Mouse (Mus musculus): ENCODE data around the gene Iqsec2. TPM values are rescaled to one million over a fixed set of nuclear protein-coding genes. Genes with fewer than 3 reads are reported as not detected.

Gene Iqsec2
- total and polyA plus RNA-seq, 2 experiments from 2014 or later: 7.5 to 23.2 TPM

DNA sequence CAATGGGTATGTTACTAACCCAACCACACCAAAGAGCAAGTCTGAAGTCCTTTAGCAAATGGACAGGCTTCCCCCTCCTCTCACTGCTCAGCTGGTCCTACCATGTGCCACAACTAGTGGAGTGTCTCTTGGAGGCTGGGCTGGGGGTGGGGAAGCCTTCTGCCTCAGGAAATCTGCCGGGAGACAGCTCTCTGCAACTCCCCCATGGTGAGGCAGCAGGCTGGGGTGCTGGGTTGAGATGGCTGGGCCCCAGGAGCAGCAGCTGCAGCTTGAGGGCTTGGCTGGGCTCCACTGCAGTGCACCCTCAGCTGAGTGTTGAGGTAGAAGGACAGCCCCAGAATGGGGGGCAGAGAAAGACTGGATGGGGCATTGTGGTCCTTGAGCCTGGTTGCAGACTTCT is 2.1 kb downstream of the Iqsec2 start:
- no peak for TF ChIP-seq CTCF (IDR thresholded peaks at IDR 0.05; ENCODE audit: low read depth)
- Histone ChIP-seq H3K27me3 (ENCODE audit: insufficient read depth, low read length) (no peaks in the 10 kb centered on the region), H3K27ac (ENCODE audit: low read depth, low read length) (no peak overlapping the region), H3K4me2 (ENCODE audit: low read depth) (peak overlapping the region; percentile 65), H3K9me3 (ENCODE audit: low read length) (no peaks in the 10 kb centered on the region), H3K4me1 (ENCODE audit: insufficient read depth) (no peaks in the 10 kb centered on the region), H3K36me3 (ENCODE audit: insufficient read depth) (no peaks in the 10 kb centered on the region), H3K4me3 (ENCODE audit: low read depth, low read length) (peak overlapping the region; percentile 59), H3K9ac (peak overlapping the region; percentile 25)
- 35% methylated on average over 1 of the region's 1 CpGs for WGBS
- DNase-seq: peak; percentile 8
- peak; percentile 32 for ATAC-seq

DNA sequence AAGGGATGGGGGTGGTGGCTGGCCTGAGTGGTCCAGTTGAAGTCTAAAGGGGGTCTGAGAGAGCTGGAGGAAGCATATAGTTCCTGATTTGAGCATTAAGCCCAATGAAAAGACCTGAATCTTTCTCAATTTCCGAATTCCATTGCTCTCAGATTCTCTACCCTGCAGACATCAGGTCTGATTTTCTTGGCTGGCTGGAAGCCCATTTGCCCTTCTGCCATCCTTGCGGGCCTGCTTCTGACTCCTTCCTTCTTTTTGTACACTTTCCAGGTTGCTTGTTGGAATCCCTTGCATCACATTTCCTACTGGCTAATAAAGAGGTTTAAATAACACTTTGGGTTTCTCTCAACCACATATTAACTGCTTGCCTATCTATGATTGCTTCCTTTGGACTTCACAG is 2.6 kb downstream of the Iqsec2 start:
- no peak for ATAC-seq
- Histone ChIP-seq H3K9ac (no peak overlapping the region; the same call in 1 of the 2 replicates), H3K4me3 (ENCODE audit: low read depth, low read length) (no peak overlapping the region), H3K27ac (ENCODE audit: low read depth, low read length) (no peak overlapping the region), H3K4me1 (ENCODE audit: insufficient read depth) (no peaks in the 10 kb centered on the region), H3K27me3 (ENCODE audit: insufficient read depth, low read length) (no peaks in the 10 kb centered on the region), H3K4me2 (ENCODE audit: low read depth) (peak overlapping the region; percentile 65), H3K36me3 (ENCODE audit: insufficient read depth) (no peaks in the 10 kb centered on the region), H3K9me3 (ENCODE audit: low read length) (no peaks in the 10 kb centered on the region)
- TF ChIP-seq CTCF (IDR thresholded peaks at IDR 0.05; ENCODE audit: low read depth): no peak
- whole genome bisulfite sequencing: 64% methylated on average over 2 of the region's 2 CpGs
- DNase-seq: no peak

DNA sequence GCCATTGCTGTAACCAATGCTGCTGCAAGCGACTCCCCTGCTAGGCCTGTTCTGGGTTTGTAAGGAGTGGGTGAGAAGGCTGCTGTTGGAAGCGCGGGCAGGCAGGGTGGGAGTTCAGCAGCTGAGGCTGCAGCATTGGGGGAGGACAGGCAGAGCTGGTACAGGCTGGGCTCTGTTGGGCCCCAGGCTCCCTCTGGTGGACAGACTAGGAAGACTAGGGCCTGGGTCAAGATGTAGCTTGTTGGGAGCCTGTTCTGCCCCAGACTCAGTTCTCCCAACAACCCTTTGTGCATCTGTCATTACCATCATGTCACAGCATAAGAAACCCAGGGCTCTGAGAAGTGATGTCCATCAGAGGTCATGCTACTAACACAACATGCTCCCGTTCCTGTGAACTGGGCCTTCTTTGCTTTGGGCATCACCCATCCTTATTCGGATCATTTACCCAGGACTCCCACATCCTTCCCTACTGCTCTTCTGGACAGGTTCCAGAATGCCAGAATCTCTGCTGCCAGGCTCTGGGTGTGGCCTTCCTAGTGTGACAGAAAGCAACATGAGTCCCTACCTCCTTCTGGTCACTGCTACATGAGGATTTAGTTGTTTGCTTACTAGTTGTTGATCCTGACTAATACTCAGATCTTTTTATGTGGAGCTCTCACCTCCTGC is 3.5 kb downstream of the Iqsec2 start:
- peak; percentile 77 for ATAC-seq
- Histone ChIP-seq H3K4me3 (ENCODE audit: low read depth, low read length) (peak overlapping the region; percentile 11), H3K9me3 (ENCODE audit: low read length) (no peaks in the 10 kb centered on the region), H3K4me1 (ENCODE audit: insufficient read depth) (no peaks in the 10 kb centered on the region), H3K36me3 (ENCODE audit: insufficient read depth) (no peaks in the 10 kb centered on the region), H3K4me2 (ENCODE audit: low read depth) (peak overlapping the region; percentile 65), H3K27ac (ENCODE audit: low read depth, low read length) (no peak overlapping the region), H3K9ac (no peak overlapping the region), H3K27me3 (ENCODE audit: insufficient read depth, low read length) (no peaks in the 10 kb centered on the region)
- TF ChIP-seq CTCF (IDR thresholded peaks at IDR 0.05; ENCODE audit: low read depth): peak; percentile 76
- DNase-seq: peak; percentile 57
- WGBS: 29% methylated on average over 5 of the region's 5 CpGs

DNA sequence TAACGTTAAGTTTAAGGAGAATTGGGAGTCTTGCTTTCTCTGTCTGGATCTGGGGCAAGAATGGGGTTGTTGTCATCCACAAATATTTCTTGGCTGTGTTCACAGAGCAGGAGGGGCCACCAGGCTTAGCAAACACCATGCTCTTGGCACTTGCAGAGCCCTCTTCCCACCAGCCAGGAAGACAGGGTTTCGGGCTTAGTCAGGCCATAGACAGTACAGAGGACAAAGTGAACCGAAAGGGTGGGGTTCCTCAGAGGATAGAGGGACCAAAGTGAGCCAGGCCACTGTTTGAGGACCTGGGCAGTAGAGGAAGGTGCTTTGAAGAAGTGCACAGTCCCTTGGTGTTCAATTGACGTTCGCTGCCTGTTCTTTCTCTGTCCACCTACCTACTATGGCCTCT is 4.6 kb downstream of the Iqsec2 start:
- no peak for DNase-seq
- ATAC-seq: no peak
- Histone ChIP-seq H3K4me1 (ENCODE audit: insufficient read depth) (no peaks in the 10 kb centered on the region), H3K4me2 (ENCODE audit: low read depth) (peak overlapping the region; percentile 65), H3K27ac (ENCODE audit: low read depth, low read length) (no peak overlapping the region), H3K36me3 (ENCODE audit: insufficient read depth) (no peaks in the 10 kb centered on the region), H3K9ac (no peak overlapping the region), H3K27me3 (ENCODE audit: insufficient read depth, low read length) (no peaks in the 10 kb centered on the region; the same call in 1 of the 2 replicates), H3K4me3 (ENCODE audit: low read depth, low read length) (no peak overlapping the region), H3K9me3 (ENCODE audit: low read length) (no peaks in the 10 kb centered on the region)
- TF ChIP-seq CTCF (IDR thresholded peaks at IDR 0.05; ENCODE audit: low read depth): no peak
- 74% methylated on average over 5 of the region's 5 CpGs for WGBS

DNA sequence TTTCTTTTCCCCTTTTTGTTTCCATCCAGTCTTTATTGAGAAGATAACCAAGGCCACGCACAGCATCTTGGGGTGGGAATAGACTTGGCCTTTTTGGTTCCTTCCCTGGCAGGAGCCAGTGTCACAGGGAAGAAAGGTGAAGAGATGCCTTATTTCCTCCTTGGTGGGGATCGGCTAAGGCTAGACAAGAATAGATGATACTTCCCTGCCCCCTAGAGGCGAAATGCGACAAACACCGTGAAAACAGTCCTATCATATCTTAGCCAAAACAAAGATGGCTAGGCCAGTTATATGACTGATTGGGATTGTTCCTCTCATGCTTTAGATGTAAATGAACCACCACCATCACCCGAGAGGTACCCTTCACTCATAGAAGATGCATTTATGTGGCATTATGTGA is 7.6 kb downstream of the Iqsec2 start:
- no peaks in the 10 kb centered on the region for H3K9me3 ChIP-seq (ENCODE audit: low read length)
- no peaks in the 10 kb centered on the region for H3K36me3 ChIP-seq (ENCODE audit: insufficient read depth)
- no peak overlapping the region for H3K4me2 ChIP-seq (ENCODE audit: low read depth)
- H3K4me3 ChIP-seq (ENCODE audit: low read depth, low read length): no peak overlapping the region
- WGBS: 10% methylated on average over 6 of the region's 6 CpGs
- no peak overlapping the region for H3K27ac ChIP-seq (ENCODE audit: low read depth, low read length)
- no peaks in the 10 kb centered on the region; the same call in 1 of the 2 replicates for H3K27me3 ChIP-seq (ENCODE audit: insufficient read depth, low read length)
- no peak overlapping the region for H3K9ac ChIP-seq
- peak; percentile 70 for DNase-seq
- no peaks in the 10 kb centered on the region for H3K4me1 ChIP-seq (ENCODE audit: insufficient read depth)
- peak; percentile 68; the same call in 1 of the 2 replicates for ATAC-seq
- peak; percentile 78 for TF ChIP-seq CTCF (IDR thresholded peaks at IDR 0.05; ENCODE audit: low read depth)

DNA sequence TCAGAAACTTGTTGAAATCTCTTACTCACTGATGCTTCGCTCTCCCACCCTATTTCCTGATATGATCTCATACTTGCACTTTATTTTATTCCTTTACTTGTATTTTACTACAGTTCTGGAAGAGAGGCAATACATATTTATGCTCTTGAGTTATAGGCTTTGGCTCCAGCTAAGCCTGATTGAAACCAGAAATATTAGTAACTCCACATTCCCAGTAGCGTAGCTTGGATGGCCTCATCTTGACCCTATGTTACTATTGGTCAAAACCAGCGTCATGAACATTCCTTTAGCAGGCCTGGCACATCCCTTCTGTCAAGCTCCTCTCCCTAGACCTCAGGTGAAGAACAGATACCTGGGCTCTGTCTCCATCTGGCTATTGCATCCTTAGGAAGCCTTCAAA is 14.2 kb downstream of the Iqsec2 start:
- Histone ChIP-seq H3K27ac (ENCODE audit: low read depth, low read length) (no peak overlapping the region), H3K4me1 (ENCODE audit: insufficient read depth) (no peaks in the 10 kb centered on the region), H3K9me3 (ENCODE audit: low read length) (no peaks in the 10 kb centered on the region), H3K4me3 (ENCODE audit: low read depth, low read length) (no peak overlapping the region), H3K27me3 (ENCODE audit: insufficient read depth, low read length) (no peaks in the 10 kb centered on the region; the same call in 1 of the 2 replicates), H3K9ac (no peak overlapping the region), H3K36me3 (ENCODE audit: insufficient read depth) (no peaks in the 10 kb centered on the region), H3K4me2 (ENCODE audit: low read depth) (no peak overlapping the region)
- ATAC-seq: no peak
- 82% methylated on average over 3 of the region's 3 CpGs for WGBS
- no peak for DNase-seq
- no peak for TF ChIP-seq CTCF (IDR thresholded peaks at IDR 0.05; ENCODE audit: low read depth)

DNA sequence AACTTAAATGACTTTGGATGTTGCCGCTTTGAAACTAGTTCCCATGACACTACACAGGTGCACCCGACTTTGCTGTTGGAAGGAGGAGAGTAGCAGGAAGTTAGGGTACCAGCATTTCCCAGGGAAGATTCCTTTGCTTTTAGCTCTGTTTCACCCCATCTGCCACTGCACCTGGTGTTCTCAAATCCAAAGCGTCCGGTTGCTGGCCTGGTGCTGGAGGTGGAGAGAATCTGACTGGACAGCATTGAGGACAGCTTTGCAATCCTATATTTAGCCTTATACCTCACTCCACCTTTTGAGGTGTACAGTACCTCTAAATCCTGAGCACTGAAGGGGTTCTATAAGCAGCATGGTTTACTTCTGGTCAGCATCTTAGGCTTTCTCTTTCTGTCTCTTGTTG is 17.3 kb downstream of the Iqsec2 start:
- Histone ChIP-seq H3K36me3 (ENCODE audit: insufficient read depth) (no peaks in the 10 kb centered on the region), H3K27me3 (ENCODE audit: insufficient read depth, low read length) (no peaks in the 10 kb centered on the region; the same call in 1 of the 2 replicates), H3K4me2 (ENCODE audit: low read depth) (no peak overlapping the region), H3K9me3 (ENCODE audit: low read length) (no peaks in the 10 kb centered on the region), H3K9ac (no peak overlapping the region), H3K4me1 (ENCODE audit: insufficient read depth) (no peaks in the 10 kb centered on the region), H3K4me3 (ENCODE audit: low read depth, low read length) (no peak overlapping the region), H3K27ac (ENCODE audit: low read depth, low read length) (no peak overlapping the region)
- DNase-seq (no peak), ATAC-seq (no peak)
- TF ChIP-seq CTCF (IDR thresholded peaks at IDR 0.05; ENCODE audit: low read depth): no peak
- WGBS: 92% methylated on average over 4 of the region's 4 CpGs
